Mouse (Mus musculus): ENCODE data around the gene Svop.

The Svop gene

GRCm38 (mm10) chr5:114106391-114106935, 15.1 kb upstream of the Svop start:
- no peak for DNase-seq (ENCODE audit: low spot score)

GRCm38 (mm10) chr5:114102807-114103206, 11.4 kb upstream of the Svop start:
- DNase-seq (ENCODE audit: low spot score) = no peak

GRCm38 (mm10) chr5:114101873-114102272, 10.5 kb upstream of the Svop start:
- no peak for DNase-seq (ENCODE audit: low spot score)

GRCm38 (mm10) chr5:114100390-114101099, 9.2 kb upstream of the Svop start:
- no peak for DNase-seq (ENCODE audit: low spot score)

DNA sequence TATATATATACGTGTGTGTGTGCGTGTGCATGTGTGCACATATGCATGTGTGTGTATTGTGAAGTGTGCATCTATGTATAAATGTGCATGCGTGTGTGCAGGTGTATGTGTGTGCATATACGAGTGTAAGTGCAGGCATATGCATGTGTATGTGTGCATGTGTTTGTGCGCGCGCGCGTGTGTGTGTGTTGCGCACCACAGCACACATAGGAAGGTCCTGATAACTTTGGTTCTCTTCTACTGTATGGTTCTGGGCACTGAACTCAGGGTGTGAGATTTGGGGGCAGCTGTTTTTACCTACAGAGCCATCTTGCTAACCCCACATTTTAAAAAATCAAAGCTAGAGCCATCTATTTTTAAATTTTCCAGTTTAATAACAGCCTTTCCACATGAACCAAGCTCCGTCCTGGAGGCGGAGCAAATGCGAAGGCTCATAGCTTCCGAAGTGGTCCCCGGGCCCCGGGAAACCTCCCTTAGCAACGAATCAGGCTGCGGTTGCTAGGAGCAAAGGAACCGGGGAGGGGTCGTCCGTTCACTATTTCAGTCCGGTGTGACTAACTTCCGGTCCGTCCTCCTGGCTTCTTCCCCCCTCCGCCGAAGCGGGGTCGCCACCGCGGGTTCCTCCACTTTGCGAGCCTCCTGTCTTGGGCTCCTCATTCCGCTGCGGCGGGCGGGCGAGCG, 8.5 kb upstream of the Svop start:
- peak; percentile 89 for DNase-seq (ENCODE audit: low spot score)

DNA sequence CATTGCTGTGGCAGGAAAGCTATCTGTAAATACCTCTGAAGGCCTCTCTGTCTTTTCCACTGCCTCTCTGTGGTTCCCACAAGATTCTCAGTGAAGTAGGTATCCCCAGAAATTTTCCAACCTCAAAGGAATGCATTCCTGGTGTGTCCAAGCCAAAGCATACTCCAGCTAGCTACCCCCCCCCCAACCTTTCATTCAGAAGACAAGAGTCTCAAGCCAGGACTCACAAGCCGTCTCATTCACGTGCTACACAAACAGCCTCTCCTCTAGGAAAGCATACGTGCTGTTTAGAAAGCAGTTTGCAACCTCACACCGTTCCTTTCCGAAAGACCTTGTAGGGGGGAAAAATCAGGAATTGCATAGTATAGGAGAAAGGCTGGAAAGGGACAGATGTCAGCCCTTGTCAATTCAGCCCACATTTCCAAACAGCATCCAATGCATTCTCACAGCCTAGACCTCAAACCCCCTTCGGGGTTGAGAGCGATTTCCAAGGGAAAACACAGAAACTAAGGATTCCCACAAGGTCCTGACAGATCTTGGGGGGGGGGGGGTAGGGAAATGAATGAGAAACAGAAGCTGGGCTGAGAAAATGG, 853 bp downstream of the Svop start:
- no peak for DNase-seq (ENCODE audit: low spot score)

DNA sequence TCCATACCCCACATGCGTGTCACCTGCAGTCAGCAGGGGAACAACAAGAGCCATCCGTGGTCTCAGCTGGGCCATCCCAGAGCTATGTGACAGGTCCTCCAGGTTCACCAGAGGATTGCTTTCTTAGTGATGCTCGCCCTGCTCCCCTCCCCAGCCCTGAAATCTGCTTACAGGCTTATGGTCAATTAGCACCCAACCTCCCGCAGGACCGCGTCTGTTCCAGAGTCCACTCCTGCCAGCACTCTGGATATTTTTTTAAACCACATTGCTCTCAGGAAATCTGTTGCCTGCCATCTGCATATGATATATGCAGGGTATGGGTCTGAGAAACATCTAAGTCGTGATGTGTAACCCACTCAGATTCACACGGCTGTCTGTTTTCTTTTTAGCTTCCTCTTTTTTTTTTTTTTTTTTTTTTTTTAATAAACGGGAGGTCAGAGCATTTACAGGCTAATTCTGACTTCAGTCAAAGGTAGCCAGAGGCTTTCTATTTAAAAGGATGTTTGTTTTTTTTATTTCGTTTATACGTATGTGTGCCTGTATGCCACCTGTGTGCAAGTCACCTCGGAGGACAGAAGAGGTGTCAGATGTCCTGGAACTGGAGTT, 3.4 kb downstream of the Svop start:
- DNase-seq (ENCODE audit: low spot score) = no peak

DNA sequence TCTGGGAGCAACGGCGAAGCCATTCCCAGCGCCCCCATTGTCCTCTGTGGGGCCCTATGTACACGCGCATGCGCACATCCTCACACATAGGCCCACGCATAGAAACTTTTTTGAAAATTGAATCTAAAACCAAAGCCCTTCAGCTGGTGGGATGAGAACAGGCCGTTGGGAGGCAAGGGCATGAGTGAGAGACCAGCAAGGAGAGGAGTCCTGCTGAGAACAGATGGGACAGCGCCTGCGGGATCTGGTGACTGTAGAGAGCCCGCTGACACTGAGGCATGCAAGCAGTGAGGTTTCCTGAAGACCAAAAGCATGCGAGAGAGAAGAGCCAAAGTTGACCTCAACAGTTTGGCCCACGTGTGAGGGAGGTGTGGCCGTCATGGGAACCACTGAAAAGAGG, 5.9 kb downstream of the Svop start:
- DNase-seq (ENCODE audit: low spot score) = no peak

DNA sequence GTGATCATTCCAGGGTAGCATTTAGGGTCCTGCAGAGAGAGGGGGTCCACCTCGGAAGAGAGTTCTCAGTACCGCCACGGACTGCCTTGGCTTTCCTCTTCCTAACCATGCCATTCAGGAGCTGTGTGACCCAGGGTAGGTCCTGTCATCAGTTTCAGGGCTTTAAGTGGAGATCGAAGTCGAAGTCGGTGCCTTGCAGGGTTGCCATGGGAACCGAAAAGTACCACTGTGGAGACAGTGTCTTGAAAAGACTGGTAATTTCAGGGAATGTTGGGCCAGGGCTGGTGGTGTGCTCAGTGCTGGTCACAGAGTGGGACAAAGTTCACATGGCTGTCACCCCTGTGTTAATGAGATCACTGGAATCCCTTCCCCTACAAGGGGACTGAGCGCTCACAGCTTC, 14.4 kb downstream of the Svop start:
- no peak for DNase-seq (ENCODE audit: low spot score)

DNA sequence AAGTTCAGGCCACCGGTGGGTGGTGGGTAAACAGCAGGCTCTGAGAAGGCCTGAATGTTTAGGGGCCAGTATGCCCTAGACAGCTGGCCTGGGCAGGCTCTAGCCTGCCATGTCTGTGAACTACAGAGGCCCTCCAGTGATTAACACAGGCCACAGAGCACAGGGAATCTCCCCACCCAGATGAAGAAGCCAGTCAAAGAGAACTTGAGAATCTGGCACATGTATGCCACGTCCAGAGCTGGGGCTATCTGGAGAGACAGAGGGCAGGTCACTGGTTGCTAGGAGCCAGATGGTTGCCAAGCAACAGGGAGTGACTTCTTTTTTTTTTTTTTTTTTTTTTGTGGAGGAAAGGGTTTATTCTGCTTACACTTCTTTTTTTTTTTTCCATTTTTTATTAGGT, 19.1 kb downstream of the Svop start:
- DNase-seq (ENCODE audit: low spot score) = no peak

GRCm38 (mm10) chr5:114070858-114071257, 20.5 kb downstream of the Svop start:
- DNase-seq (ENCODE audit: low spot score) = no peak

- no peak for DNase-seq (ENCODE audit: low spot score)
Measured at GRCm38 (mm10) chr5:114067982-114068381, 23.4 kb downstream of the Svop start.

GRCm38 (mm10) chr5:114067543-114067942, 23.8 kb downstream of the Svop start:
- no peak for DNase-seq (ENCODE audit: low spot score)

GRCm38 (mm10) chr5:114066601-114067000, 24.8 kb downstream of the Svop start:
- no peak for DNase-seq (ENCODE audit: low spot score)

DNA sequence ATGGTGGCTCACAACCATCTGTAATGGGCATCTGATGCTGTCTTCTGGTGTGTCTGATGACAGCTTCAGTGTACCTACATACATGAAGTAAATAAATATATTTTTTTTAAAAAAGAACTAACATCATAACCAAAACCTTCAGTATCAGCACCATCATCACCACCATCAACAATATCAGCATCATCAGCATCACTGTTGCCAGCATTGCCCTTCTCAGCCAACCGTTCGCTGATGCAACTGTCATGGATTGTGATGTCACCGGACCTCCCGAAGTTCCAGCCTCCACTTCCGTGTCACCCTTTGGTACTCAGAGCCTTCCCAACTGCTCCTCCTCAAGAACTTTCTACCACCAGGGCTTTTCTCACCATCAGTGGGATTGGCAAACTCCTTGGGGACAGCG, 26.2 kb downstream of the Svop start, which contains the start of gene Usp30:
Gene Usp30 (plus strand): TSS at position 301 of the 400 bp plus-strand sequence.
- DNase-seq (ENCODE audit: low spot score) = no peak

DNA sequence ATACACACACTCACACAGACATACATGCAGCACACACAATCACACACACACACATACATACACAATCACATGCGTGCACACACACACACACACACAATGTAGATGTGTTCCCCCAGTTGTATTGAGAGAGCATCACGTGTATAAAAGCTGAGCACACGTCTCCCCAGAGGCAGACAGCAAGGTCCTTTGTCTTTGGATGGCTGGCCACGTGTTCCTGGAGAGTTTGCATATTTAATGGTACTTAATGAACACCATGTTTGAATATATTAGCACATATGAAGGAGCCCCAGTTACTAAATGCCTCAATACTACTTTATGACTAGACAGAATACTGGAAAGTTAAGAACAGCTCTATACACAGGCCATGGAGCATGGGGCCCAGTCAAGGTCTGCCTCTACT, 27.4 kb downstream of the Svop start:
- no peak for DNase-seq (ENCODE audit: low spot score)

DNA sequence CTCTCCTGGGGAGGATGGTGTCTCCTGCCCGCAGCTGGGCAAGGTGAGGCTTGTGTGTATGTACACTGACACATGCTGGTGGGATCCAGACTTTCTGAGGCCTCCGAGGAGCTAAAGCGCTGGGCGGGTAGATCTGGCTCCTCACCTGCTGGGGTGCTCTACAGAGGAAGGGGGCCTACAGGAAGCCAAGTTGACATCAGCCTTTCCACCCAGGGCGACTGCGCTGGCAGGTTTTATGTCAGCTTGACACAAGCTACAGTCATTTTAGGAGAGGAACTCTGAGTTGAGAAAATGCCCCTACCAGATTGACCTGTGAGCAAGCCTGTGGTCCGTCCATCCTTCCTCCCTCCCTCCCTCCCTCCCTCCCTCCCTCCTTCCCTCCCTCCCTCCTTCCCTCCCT, 29.7 kb downstream of the Svop start:
- DNase-seq (ENCODE audit: low spot score) = no peak

GRCm38 (mm10) chr5:114057129-114057731, 34.1 kb downstream of the Svop start:
- DNase-seq (ENCODE audit: low spot score) = no peak

DNA sequence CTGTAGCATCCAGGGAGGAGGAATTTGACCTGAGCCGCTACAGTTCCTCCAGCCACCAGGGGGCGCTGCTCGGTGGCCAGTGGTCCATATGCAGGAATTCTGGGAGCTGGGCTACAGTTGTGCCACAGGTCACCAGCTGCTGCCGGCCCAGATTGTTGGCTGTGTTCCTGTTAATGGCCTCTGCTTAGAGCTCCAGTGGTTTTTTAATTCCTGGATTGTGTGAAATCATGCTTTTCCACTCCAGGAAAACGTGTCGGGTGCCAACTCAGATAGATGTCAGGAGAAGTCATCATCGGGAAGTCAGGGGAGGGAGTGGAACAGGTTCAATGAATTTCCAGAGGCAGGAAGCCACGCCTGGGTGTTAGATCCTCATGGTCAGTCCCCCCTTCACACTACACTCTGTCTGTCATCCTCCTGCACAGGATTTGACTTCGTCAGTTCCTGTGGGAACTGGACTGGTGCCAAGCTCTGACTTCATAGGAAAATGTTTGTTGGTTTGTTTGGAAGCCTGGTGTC, 39.1 kb downstream of the Svop start:
- peak; percentile 68 for DNase-seq (ENCODE audit: low spot score)

DNA sequence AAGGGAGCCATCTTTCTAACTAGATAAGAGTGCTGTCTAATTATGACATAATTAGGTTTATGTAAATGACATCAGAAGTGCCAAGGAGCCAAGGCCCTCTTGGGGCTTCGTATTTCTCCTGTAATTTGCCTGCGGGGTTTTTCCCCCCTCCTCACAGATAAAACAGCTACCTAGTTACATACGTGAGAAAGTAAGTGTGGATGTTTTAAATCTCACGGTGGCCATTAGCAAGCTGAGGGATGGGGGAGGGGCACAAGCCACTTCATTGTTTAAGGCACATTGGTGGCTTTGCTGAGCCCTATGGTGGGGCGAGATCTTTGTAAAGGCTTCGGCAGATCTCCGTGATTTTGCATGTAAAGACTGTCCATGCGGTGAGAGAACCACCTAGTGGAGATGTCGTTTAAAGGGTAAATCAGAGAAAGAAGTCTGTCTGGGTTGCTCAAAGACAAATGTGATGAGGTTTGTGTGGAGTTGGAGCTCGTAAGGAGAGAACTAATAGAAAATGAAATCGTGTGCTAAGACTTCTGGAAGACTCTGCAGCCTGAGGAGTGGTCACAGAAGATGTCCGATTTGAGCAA, 42.5 kb downstream of the Svop start:
- DNase-seq (ENCODE audit: low spot score) = no peak

GRCm38 (mm10) chr5:114047182-114047581, 44.2 kb downstream of the Svop start:
- DNase-seq (ENCODE audit: low spot score) = no peak

- DNase-seq (ENCODE audit: low spot score) = no peak
Measured at GRCm38 (mm10) chr5:114046604-114047003, 44.8 kb downstream of the Svop start.

Measured in lung, postnatal 25 days (tissue).